Mouse (Mus musculus) c-Kit-positive CD71-positive TER-119-negative erythroid progenitor cells, embryonic 14.5 days (primary cell): ENCODE measurements around the gene Cox19.

Experiments used
- DNase-seq: peaks from one replicate; pipeline ENCODE4 v3.0.0-alpha.2; 2013; ENCODE audit warnings: low read depth

Gene Cox19

GRCm38 (mm10) chr5:139351134-139351533, at the start of gene Cox19:
Gene Cox19, minus strand, starts transcription at chr5:139351418.
- DNase-seq = no peak

- DNase-seq = no peak
Observed at GRCm38 (mm10) chr5:139399991-139400390, 48.8 kb upstream of the Cox19 start.

GRCm38 (mm10) chr5:139398786-139399185, 47.6 kb upstream of the Cox19 start:
- no peak for DNase-seq

- DNase-seq = peak; percentile 97
Observed at GRCm38 (mm10) chr5:139397959-139398753, 46.9 kb upstream of the Cox19 start.

- DNase-seq = no peak
Observed at GRCm38 (mm10) chr5:139397359-139397916, 46.2 kb upstream of the Cox19 start.

GRCm38 (mm10) chr5:139395528-139395927, 44.3 kb upstream of the Cox19 start:
- no peak for DNase-seq

- DNase-seq = no peak
Observed at GRCm38 (mm10) chr5:139394399-139394798, 43.2 kb upstream of the Cox19 start.

- no peak for DNase-seq
Observed at GRCm38 (mm10) chr5:139393197-139393588, 42.0 kb upstream of the Cox19 start.

GRCm38 (mm10) chr5:139392219-139393196, 41.3 kb upstream of the Cox19 start:
- DNase-seq = no peak

- DNase-seq = no peak
Observed at GRCm38 (mm10) chr5:139391309-139391990, 40.2 kb upstream of the Cox19 start.

GRCm38 (mm10) chr5:139390324-139391119, 39.3 kb upstream of the Cox19 start:
- DNase-seq = peak; percentile 54

- peak; percentile 80 for DNase-seq
Observed at GRCm38 (mm10) chr5:139389676-139390061, 38.5 kb upstream of the Cox19 start.

GRCm38 (mm10) chr5:139388694-139389675, 37.8 kb upstream of the Cox19 start:
- DNase-seq = peak; percentile 77

- DNase-seq = no peak
Observed at GRCm38 (mm10) chr5:139388195-139388570, 37.0 kb upstream of the Cox19 start.

- DNase-seq = no peak
Observed at GRCm38 (mm10) chr5:139387329-139388194, 36.3 kb upstream of the Cox19 start.

GRCm38 (mm10) chr5:139386047-139386446, 34.8 kb upstream of the Cox19 start:
- no peak for DNase-seq

GRCm38 (mm10) chr5:139384531-139384930, 33.3 kb upstream of the Cox19 start:
- no peak for DNase-seq

- DNase-seq = no peak
Observed at GRCm38 (mm10) chr5:139383234-139383633, 32.0 kb upstream of the Cox19 start.

- peak; percentile 85 for DNase-seq
Observed at GRCm38 (mm10) chr5:139382760-139383159, 31.5 kb upstream of the Cox19 start.
